Mouse (Mus musculus): ENCODE results near the gene Kcnq1.

DNA sequence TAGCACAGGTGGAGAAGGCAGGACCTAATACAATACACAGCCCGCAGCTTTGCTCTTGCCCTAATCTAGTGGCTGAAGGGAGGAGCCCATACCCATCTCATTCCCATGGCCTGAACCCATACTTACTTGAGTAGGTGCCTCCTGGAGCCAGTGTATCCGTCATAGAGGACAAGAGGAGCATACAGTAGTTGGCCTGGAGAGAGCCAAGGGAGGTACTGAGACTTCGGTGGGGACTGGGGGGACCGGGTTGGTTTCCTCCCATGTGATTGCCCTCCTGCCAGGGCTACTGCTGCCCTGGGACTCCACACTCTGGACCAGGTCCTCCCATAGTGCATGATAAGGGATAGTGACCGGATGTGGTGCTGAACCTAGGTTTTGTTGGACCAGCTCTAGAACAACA lies 33.6 kb upstream of the Kcnq1 start:
- no peak for TF ChIP-seq CTCF (conservative IDR thresholded peaks at IDR 0.05 in 1 of 2, IDR thresholded peaks at IDR 0.05 in 1 of 2; ENCODE audit: low read depth in 2 of 2, low read length in 2 of 2)
- TF ChIP-seq JUND (conservative IDR thresholded peaks at IDR 0.05; ENCODE audit: low read depth, low read length) = no peak
- no peak for TF ChIP-seq CHD2 (IDR thresholded peaks at IDR 0.05; ENCODE audit: low read length)
- no peak for TF ChIP-seq POLR2A (IDR thresholded peaks at IDR 0.05; ENCODE audit: low read depth, low read length)
- no peak for TF ChIP-seq TCF12 (IDR thresholded peaks at IDR 0.05; ENCODE audit: low read depth, low read length)
